Mouse (Mus musculus) regulatory T cell (primary cell): ENCODE results near the gene 2410131K14Rik.

Experiments used
- in situ Hi-C: fragments of 300-600 bp; cut with MboI, MseI; formaldehyde crosslinking; loops from one replicate; pipeline ENCODE4 v1.15.1; 2025; ENCODE audit warnings: high pct_unique_total_duplicates

2410131K14Rik gene

GRCm38 (mm10) chr5:118304970-118305618, 60.1 kb downstream of the 2410131K14Rik start:
- in situ Hi-C loops, result no loop called here

GRCm38 (mm10) chr5:118310389-118310788, 65.4 kb downstream of the 2410131K14Rik start:
- in situ Hi-C loops, result no loop called here

- in situ Hi-C loops, result no loop called here
Measured at GRCm38 (mm10) chr5:118311251-118311650, 66.2 kb downstream of the 2410131K14Rik start.

GRCm38 (mm10) chr5:118313766-118314165, 68.7 kb downstream of the 2410131K14Rik start:
- in situ Hi-C loops, result no loop called here
